Mouse (Mus musculus): ENCODE results near the gene Pex1. TPM values are rescaled to one million over a fixed set of nuclear protein-coding genes. Genes with fewer than 3 reads are reported as not detected.
"Not testable (repeated sequence)": the region's sequence is repeated elsewhere in the genome, so short reads cannot be mapped to it uniquely, and the experiment has no call there.

Gene Pex1
- polyA plus RNA-seq, 1 experiment from 2014 or later = 15.2 TPM

DNA sequence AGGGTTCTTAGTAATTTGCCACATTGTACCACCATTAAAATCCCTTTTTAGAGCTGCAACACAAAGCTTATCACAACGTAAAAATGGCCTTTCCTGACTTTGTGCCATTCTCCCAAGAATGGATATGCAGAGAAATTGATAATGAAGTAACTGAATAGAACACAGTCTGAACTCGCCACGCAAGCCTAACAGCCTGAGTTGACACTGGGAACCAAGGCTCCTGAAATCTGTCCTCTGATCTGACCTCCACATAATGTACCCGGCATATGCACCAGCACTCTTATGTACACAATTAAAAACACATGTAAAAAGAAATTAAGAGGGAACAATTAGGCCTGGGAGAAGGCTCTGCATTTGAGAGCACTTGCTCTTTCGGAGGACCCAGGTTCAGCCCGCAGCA is 49.5 kb downstream of the Pex1 start:
- H3K4me2 ChIP-seq = no peak overlapping the region

DNA sequence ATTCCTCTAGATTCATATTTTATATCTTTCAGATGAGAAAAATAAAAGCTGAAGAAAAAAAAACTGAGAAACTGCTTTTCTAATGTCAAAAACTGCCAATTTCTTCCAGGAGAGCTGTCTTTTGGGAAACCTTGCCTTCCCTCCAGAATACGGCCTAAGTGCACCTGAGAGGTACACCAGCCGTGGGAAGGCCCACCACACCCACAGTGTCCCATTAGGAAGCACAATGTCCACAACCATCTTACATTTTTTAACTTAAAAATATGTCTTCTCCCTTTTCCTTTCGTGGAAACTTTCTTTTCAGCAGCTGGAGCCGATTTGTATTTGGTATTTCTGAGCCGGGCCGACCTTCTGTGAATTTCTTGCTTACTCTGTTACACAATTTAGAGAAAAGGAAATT is 50.7 kb downstream of the Pex1 start:
- no peaks in the 10 kb centered on the region for H3K27me3 ChIP-seq
- 18% methylated on average over 6 of the region's 6 CpGs for WGBS
- no peak for ATAC-seq (ENCODE audit: insufficient number of reproducible peaks, low FRiP score, low TSS enrichment, low read depth)

More for the DNA sequence above, 49.5 kb downstream of the Pex1 start:
- WGBS = 50% methylated on average over 6 of the region's 6 CpGs
- Histone ChIP-seq H3K27me3 (no peaks in the 10 kb centered on the region), H3K4me1 (peaks cover 8% of the 10 kb centered on the region; the same call in 1 of the 2 replicates), H3K4me3 (no peak overlapping the region), H3K9me3 (no peaks in the 10 kb centered on the region), H3K36me3 (peaks cover 19% of the 10 kb centered on the region), H3K9ac (no peak overlapping the region), H3K27ac (no peak overlapping the region)
- no peak for ATAC-seq (ENCODE audit: insufficient number of reproducible peaks, low FRiP score, low TSS enrichment, low read depth)

DNA sequence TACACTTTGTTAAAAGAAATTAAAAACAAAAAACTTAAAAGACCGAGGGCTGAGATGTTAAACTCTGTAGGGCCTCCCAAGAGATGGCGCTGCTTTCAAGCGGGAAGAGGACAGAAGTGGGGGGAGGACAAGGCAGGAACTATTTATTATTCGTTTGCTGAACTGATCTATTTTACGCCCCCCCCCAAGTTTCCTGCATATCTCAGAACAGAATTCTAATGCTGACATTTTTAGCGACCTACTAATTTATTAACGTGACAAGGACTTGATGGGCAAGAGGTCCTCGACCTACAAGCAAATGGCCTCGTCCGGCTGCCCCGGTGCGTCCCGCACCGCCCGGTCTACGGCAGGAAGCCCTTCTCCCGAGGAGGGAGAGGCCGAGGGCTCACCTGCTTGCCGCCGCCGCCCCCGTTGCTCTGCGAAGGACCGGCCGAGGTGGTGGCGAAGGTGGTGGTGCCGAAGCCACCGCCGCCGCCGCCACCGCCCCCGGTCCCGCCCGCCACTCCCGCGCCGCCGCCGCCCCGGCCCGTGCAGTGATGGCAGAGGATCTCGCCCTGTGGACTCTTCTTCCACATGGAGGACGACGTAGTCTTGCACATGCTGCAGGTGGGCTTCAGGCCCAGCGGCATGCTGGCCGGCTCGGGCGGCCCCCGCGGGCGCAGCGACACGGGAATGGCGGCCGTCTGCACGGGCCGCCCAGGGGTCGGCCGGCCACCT is 51.3 kb downstream of the Pex1 start:
- Histone ChIP-seq H3K27me3 (no peaks in the 10 kb centered on the region), H3K9ac (peak overlapping the region; percentile 86), H3K4me2 (peak overlapping the region; percentile 56), H3K27ac (peak overlapping the region; percentile 93), H3K4me1 (peaks cover 8% of the 10 kb centered on the region; the same call in 1 of the 2 replicates), H3K36me3 (peaks cover 4% of the 10 kb centered on the region; the same call in 1 of the 2 replicates), H3K9me3 (no peaks in the 10 kb centered on the region), H3K4me3 (peak overlapping the region; percentile 94)
- WGBS = under 1% methylated on average over 52 of the region's 60 CpGs
- peak; percentile 59 for ATAC-seq (ENCODE audit: insufficient number of reproducible peaks, low FRiP score, low TSS enrichment, low read depth)

More for the DNA sequence above, 50.7 kb downstream of the Pex1 start:
- Histone ChIP-seq H3K4me2 (peak overlapping the region; percentile 56), H3K9ac (0 out of 2 replicates have a peak overlapping the region, but pooled peaks have one; percentile 23), H3K9me3 (no peaks in the 10 kb centered on the region), H3K4me3 (peak overlapping the region; percentile 94), H3K4me1 (peaks cover 8% of the 10 kb centered on the region; the same call in 1 of the 2 replicates), H3K36me3 (peaks cover 10% of the 10 kb centered on the region; the same call in 1 of the 2 replicates), H3K27ac (0 out of 2 replicates have a peak overlapping the region, but pooled peaks have one; percentile 93)

DNA sequence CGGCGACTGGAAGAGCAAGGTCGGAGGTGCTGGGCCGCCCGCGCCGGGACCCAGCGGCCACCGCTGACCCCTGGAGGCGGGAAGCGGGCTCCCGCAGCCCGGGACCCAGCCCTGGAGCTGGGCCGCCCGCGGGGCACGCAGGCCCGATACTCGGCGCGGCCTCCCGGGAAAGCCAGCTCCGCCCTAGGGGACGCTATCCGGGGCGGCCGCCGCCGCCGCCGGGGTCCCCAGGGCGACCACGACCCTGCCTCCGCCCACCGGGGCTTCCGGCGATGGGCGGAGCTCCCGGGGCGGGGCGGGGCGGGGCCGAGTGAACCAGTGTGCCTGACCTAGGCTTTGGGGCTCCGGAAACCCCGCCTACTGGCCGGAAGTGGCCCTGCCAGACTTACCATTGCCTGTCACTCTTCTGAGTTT is 51.8 kb downstream of the Pex1 start:
- ATAC-seq (ENCODE audit: insufficient number of reproducible peaks, low FRiP score, low TSS enrichment, low read depth) = peak; percentile 93
- Histone ChIP-seq H3K4me2 (peak overlapping the region; percentile 56), H3K4me3 (peak overlapping the region; percentile 94), H3K27me3 (no peaks in the 10 kb centered on the region), H3K9ac (peak overlapping the region; percentile 86), H3K9me3 (no peaks in the 10 kb centered on the region), H3K27ac (peak overlapping the region; percentile 93), H3K4me1 (peaks cover 8% of the 10 kb centered on the region; the same call in 1 of the 2 replicates), H3K36me3 (peaks cover 4% of the 10 kb centered on the region; the same call in 1 of the 2 replicates)
- 0% methylated on average over 18 of the region's 46 CpGs for WGBS

DNA sequence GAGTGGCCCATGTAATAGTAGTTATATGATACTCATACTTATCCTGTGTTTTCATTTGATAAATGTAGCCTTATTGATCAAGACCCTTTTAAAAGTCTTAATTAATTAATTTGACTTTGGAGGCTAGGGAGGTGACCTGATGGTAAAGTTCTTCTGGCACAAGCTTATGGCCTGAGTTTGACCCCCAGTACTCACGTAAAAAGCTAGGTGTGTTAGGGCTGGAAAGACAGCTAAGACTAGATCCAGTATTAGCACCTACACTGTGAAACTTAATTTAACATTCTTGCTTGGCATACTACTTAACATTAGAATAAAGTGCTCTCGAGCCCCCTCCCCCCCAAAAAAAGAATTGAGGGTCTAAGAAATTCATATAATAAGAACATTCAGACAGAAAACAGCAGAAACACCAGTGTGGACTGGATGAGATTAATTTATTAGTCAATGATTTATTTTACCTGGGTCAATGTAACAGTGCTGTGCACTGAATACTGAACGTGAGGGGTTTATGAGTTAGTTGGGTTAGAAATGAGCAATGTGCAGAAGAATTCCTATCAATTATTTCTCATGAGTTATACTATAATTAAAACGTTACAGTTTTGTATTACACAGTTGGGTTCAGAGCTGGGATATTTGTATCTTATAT is 52.5 kb downstream of the Pex1 start:
- Histone ChIP-seq H3K4me2 (0 out of 2 replicates have a peak overlapping the region, but pooled peaks have one; percentile 12), H3K36me3 (peaks cover 2% of the 10 kb centered on the region; the same call in 1 of the 2 replicates), H3K4me3 (peak overlapping the region; percentile 94), H3K4me1 (peaks cover 8% of the 10 kb centered on the region; the same call in 1 of the 2 replicates), H3K27me3 (no peaks in the 10 kb centered on the region), H3K9me3 (no peaks in the 10 kb centered on the region), H3K9ac (no peak overlapping the region), H3K27ac (no peak overlapping the region; the same call in 1 of the 2 replicates)
- no peak for ATAC-seq (ENCODE audit: insufficient number of reproducible peaks, low FRiP score, low TSS enrichment, low read depth)
- WGBS = 40% methylated on average over 4 of the region's 4 CpGs

DNA sequence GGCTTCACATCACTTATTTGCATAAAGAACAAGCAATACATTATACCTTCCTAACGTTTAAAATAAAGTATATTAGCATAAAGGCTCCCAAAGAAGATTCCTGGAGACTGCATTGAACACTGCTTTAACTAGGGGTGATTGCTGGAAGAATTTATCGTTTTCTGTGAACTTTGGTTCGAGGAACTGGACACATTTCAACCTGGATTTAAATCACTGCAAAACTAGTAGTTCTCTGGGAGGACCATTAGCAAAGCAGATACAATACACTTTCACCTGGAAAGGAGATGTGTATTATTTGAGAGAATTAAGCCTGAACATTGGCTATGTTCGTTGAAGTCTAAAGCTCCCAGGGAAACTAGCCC is 53.0 kb downstream of the Pex1 start:
- 70% methylated on average over 4 of the region's 4 CpGs for WGBS
- H3K9me3 ChIP-seq = no peaks in the 10 kb centered on the region
- peaks cover 8% of the 10 kb centered on the region; the same call in 1 of the 2 replicates for H3K4me1 ChIP-seq
- no peak overlapping the region for H3K4me3 ChIP-seq
- no peaks in the 10 kb centered on the region for H3K27me3 ChIP-seq
- no peaks in the 10 kb centered on the region for H3K36me3 ChIP-seq
- no peak for ATAC-seq (ENCODE audit: insufficient number of reproducible peaks, low FRiP score, low TSS enrichment, low read depth)
- no peak overlapping the region for H3K4me2 ChIP-seq
- H3K9ac ChIP-seq = no peak overlapping the region
- H3K27ac ChIP-seq = no peak overlapping the region

DNA sequence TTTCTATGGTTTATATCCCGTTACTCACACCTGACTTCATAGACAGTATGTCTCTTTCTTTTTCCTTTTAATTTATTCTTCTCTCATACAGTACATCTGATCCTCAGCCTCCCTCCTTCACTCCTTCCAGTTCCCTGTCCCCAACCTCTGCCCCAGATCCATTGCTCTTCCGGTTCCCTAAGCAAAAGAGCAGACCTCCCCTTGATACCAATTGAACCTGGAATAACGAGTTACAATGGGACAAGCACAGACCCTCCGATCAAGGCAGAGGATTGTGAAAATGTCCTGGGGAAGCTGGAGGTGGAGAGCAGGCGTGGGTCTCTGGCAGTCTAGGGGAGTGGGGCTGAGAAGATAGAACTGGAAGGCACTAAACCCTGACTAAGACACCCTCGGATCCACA is 55.0 kb downstream of the Pex1 start, which contains the start of gene Tmbim7:
Gene Tmbim7, plus strand, starts transcription at position 301 of the 400 bp plus-strand sequence.
- 80% methylated on average over 6 of the region's 6 CpGs for WGBS
- no peak for ATAC-seq (ENCODE audit: insufficient number of reproducible peaks, low FRiP score, low TSS enrichment, low read depth)
- no peaks in the 10 kb centered on the region for H3K36me3 ChIP-seq

DNA sequence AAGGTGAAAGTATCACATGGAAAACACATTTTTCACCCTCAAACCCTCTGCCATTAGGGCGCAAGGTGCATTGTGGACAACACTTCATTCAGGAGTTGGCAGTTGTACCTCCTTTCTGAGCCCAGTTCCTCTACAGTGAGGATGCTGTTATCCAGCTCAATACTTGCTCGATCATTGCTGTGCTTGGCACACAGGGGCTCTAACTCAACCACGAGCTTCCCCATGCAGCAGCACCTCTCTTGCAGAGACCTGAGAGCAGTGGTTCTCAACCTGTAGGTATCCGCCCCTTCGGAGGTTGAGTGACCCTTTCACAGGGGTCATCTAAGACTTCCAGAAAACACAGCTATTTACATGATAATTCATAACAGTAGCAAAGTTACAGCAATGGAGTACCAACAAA is 55.8 kb downstream of the Pex1 start:
- ATAC-seq (ENCODE audit: insufficient number of reproducible peaks, low FRiP score, low TSS enrichment, low read depth) = no peak
- no peak overlapping the region for H3K27ac ChIP-seq

More for the DNA sequence above, 55.0 kb downstream of the Pex1 start, which contains the start of gene Tmbim7:
- Histone ChIP-seq H3K4me2 (no peak within 1 kb of the TSS), H3K27ac (no peak within 1 kb of the TSS), H3K4me1 (peaks cover 3% of the 10 kb centered on the region; the same call in 1 of the 2 replicates), H3K9me3 (no peaks in the 10 kb centered on the region), H3K27me3 (no peaks in the 10 kb centered on the region), H3K9ac (no peak within 1 kb of the TSS), H3K4me3 (no peak within 1 kb of the TSS)

DNA sequence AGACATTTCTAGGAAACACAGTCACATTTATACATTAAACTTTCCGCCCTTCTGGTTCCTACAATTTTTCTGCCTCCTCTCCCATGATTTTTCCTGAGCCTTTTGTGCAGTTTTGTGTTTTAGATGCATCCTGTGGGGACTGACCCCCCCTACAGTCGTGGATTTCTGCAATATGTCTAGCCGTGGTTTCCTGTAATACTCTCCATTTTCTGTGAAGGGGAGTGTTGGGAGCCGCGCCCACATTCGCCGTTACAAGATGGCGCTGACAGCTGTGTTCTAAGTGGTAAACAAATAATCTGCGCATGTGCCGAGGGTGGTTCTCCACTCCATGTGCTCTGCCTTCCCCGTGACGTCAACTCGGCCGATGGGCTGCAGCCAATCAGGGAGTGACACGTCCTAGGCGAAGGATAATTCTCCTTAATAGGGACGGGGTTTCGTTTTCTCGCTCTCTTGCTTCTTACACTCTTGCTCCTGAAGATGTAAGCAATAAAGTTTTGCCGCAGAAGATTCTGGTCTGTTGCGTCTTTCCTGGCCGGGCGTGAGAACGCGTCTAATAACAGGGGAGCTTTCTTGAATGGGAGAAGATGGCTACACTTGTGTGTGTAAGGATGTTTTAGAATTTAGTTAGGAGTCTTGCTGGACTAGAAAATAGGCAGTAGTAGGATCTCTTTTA is 57.2 kb downstream of the Pex1 start:
- H3K4me1 ChIP-seq; H3K27ac ChIP-seq; H3K9ac ChIP-seq; H3K4me3 ChIP-seq; H3K9me3 ChIP-seq; H3K36me3 ChIP-seq; H3K4me2 ChIP-seq; H3K27me3 ChIP-seq; ATAC-seq (ENCODE audit: insufficient number of reproducible peaks, low FRiP score, low TSS enrichment, low read depth): not testable (repeated sequence)
- WGBS = 91% methylated on average over 16 of the region's 25 CpGs

More for the DNA sequence above, 55.8 kb downstream of the Pex1 start:
- 87% methylated on average over 5 of the region's 5 CpGs for WGBS
- Histone ChIP-seq H3K4me3 (no peak overlapping the region), H3K4me2 (no peak overlapping the region), H3K4me1 (peaks cover under 1% of the 10 kb centered on the region; the same call in 1 of the 2 replicates), H3K27me3 (no peaks in the 10 kb centered on the region), H3K9ac (no peak overlapping the region), H3K36me3 (no peaks in the 10 kb centered on the region), H3K9me3 (no peaks in the 10 kb centered on the region)

DNA sequence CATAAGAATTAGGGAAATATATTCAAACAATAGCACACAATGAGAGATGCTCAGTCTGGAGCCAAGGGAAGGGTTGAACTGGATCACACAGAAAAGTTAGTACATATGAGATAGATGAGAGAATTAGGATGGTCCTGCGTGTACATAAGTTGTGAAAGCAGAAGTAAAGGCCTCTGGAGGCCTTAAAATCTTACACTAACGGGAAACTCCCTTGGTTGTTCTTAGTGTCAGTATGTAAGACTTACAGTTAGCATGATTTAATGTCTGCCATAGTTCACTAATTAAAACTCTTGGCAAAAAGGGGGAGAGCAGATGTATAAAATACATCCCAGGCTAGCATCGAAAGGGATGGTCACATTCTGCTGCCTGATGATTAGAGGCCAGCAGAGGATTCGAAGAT is 57.9 kb downstream of the Pex1 start:
- WGBS = 87% methylated on average over 4 of the region's 4 CpGs
- no peak overlapping the region for H3K9ac ChIP-seq
- ATAC-seq (ENCODE audit: insufficient number of reproducible peaks, low FRiP score, low TSS enrichment, low read depth) = no peak
- no peaks in the 10 kb centered on the region for H3K36me3 ChIP-seq
- H3K4me2 ChIP-seq = no peak overlapping the region
- no peaks in the 10 kb centered on the region for H3K27me3 ChIP-seq
- H3K27ac ChIP-seq = no peak overlapping the region
- no peaks in the 10 kb centered on the region for H3K9me3 ChIP-seq
- no peak overlapping the region for H3K4me3 ChIP-seq
- H3K4me1 ChIP-seq = no peaks in the 10 kb centered on the region

DNA sequence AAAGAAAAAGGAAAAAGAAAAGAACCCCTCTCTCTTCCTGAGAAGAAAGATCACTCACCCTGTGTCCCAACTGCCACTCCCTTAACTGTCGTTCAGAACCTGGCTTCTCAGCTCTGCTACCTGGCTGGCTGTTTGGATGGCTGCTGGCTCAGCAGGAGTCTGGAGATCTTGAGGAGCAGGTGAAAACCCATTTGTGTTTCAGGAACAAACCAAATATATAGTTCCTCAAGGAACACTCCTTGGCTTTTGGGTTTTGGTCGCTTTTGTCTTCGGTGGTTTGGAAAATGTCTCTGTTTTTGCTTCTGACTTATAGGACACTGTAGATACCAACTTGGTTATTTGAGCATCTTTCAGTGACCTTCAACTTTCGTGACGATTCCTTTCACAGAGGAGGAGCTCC is 61.2 kb downstream of the Pex1 start, which contains the start of gene Gatad1:
Gene Gatad1, minus strand, starts transcription at position 101 of the 400 bp plus-strand sequence.
- no peaks in the 10 kb centered on the region for H3K27me3 ChIP-seq
- 73% methylated on average over 5 of the region's 5 CpGs for WGBS
- H3K4me1 ChIP-seq = no peaks in the 10 kb centered on the region
- no peaks in the 10 kb centered on the region for H3K36me3 ChIP-seq
- no peaks in the 10 kb centered on the region for H3K9me3 ChIP-seq
- no peak within 1 kb of the TSS for H3K9ac ChIP-seq
- H3K4me2 ChIP-seq = no peak within 1 kb of the TSS
- H3K27ac ChIP-seq = no peak within 1 kb of the TSS
- ATAC-seq (ENCODE audit: insufficient number of reproducible peaks, low FRiP score, low TSS enrichment, low read depth) = no peak
- H3K4me3 ChIP-seq = no peak within 1 kb of the TSS

Data from limb, embryonic 15.5 days (tissue).